Mouse (Mus musculus): ENCODE data around the gene Plppr5. TPM values are rescaled to one million over a fixed set of nuclear protein-coding genes. Genes with fewer than 3 reads are reported as not detected.

The Plppr5 gene
- polyA plus RNA-seq (2012), result not detected in 2 replicates

GRCm38 (mm10) chr3:117574529-117575252, at the start of gene Plppr5:
Gene Plppr5, plus strand, starts transcription at chr3:117574836.
- no peak for TF ChIP-seq GATA1 (IDR thresholded peaks at IDR 0.05; ENCODE audit: low read length)

- TF ChIP-seq GATA1 (IDR thresholded peaks at IDR 0.05; ENCODE audit: low read length), result no peak
These were observed 24.7 kb upstream of the Plppr5 start for GRCm38 (mm10) chr3:117549899-117550298.

GRCm38 (mm10) chr3:117550526-117550925, 24.1 kb upstream of the Plppr5 start:
- TF ChIP-seq GATA1 (IDR thresholded peaks at IDR 0.05; ENCODE audit: low read length), result no peak

- no peak for TF ChIP-seq GATA1 (IDR thresholded peaks at IDR 0.05; ENCODE audit: low read length)
These were observed 17.7 kb upstream of the Plppr5 start for GRCm38 (mm10) chr3:117556972-117557371.

- TF ChIP-seq GATA1 (IDR thresholded peaks at IDR 0.05; ENCODE audit: low read length), result no peak
These were observed 754 bp downstream of the Plppr5 start for GRCm38 (mm10) chr3:117575253-117575927.

- no peak for TF ChIP-seq GATA1 (IDR thresholded peaks at IDR 0.05; ENCODE audit: low read length)
These were observed 1.3 kb downstream of the Plppr5 start for GRCm38 (mm10) chr3:117575928-117576254.

- TF ChIP-seq GATA1 (IDR thresholded peaks at IDR 0.05; ENCODE audit: low read length), result no peak
These were observed 2.7 kb downstream of the Plppr5 start for GRCm38 (mm10) chr3:117577349-117577748.

GRCm38 (mm10) chr3:117582628-117583027, 8.0 kb downstream of the Plppr5 start:
- TF ChIP-seq GATA1 (IDR thresholded peaks at IDR 0.05; ENCODE audit: low read length), result no peak

GRCm38 (mm10) chr3:117602404-117602803, 27.8 kb downstream of the Plppr5 start:
- no peak for TF ChIP-seq GATA1 (IDR thresholded peaks at IDR 0.05; ENCODE audit: low read length)

- TF ChIP-seq GATA1 (IDR thresholded peaks at IDR 0.05; ENCODE audit: low read length), result no peak
These were observed 28.8 kb downstream of the Plppr5 start for GRCm38 (mm10) chr3:117603458-117603857.

- no peak for TF ChIP-seq GATA1 (IDR thresholded peaks at IDR 0.05; ENCODE audit: low read length)
These were observed 31.7 kb downstream of the Plppr5 start for GRCm38 (mm10) chr3:117606383-117606782.

- TF ChIP-seq GATA1 (IDR thresholded peaks at IDR 0.05; ENCODE audit: low read length), result no peak
These were observed 36.8 kb downstream of the Plppr5 start for GRCm38 (mm10) chr3:117611453-117611852.

GRCm38 (mm10) chr3:117614856-117615255, 40.2 kb downstream of the Plppr5 start:
- TF ChIP-seq GATA1 (IDR thresholded peaks at IDR 0.05; ENCODE audit: low read length), result no peak

GRCm38 (mm10) chr3:117625257-117626001, 50.8 kb downstream of the Plppr5 start:
- TF ChIP-seq GATA1 (IDR thresholded peaks at IDR 0.05; ENCODE audit: low read length), result no peak

- TF ChIP-seq GATA1 (IDR thresholded peaks at IDR 0.05; ENCODE audit: low read length), result no peak
These were observed 54.2 kb downstream of the Plppr5 start for GRCm38 (mm10) chr3:117628799-117629198.

- TF ChIP-seq GATA1 (IDR thresholded peaks at IDR 0.05; ENCODE audit: low read length), result no peak
These were observed 55.7 kb downstream of the Plppr5 start for GRCm38 (mm10) chr3:117630332-117630731.

All from G1E-ER4 (cell line).